Mouse (Mus musculus) hindbrain, embryonic 13.5 days (tissue): ENCODE results near the gene Cldnd2. TPM values are rescaled to one million over a fixed set of nuclear protein-coding genes. Genes with fewer than 3 reads are reported as not detected.
A peak's percentile ranks its signal among the peaks of the same experiment; 100 is the strongest.
"Not testable (repeated sequence)": the region's sequence is repeated elsewhere in the genome, so short reads cannot be mapped to it uniquely, and the experiment has no call there.

Experiments used
- ATAC-seq: fragments of 200-750 bp; cut with Nextera tagmentation; 2 replicates; pipeline ENCODE4 v1.8.0; 2017; ENCODE audit warnings: moderate TSS enrichment; ENCODE audit not compliant: low FRiP score
- H3K27ac ChIP-seq: fragments of 300-500 bp; sonication (generic); 2 replicates; pipeline ENCODE4 v1.5.1; 2015; ENCODE audit warnings: inconsistent platforms, mild to moderate bottlenecking, moderate library complexity
- H3K27me3 ChIP-seq: fragments of 300-500 bp; sonication (generic); 2 replicates; pipeline ENCODE4 v1.6.1; 2015; ENCODE audit warnings: mild to moderate bottlenecking, inconsistent platforms
- H3K36me3 ChIP-seq: fragments of 300-500 bp; sonication (generic); 2 replicates; pipeline ENCODE4 v1.6.1; 2015; ENCODE audit warnings: mild to moderate bottlenecking, inconsistent platforms
- H3K4me1 ChIP-seq: fragments of 300-500 bp; sonication (generic); replicated peaks from 2 replicates; pipeline ENCODE4 v1.6.1; 2015; ENCODE audit warnings: inconsistent platforms
- H3K4me2 ChIP-seq: fragments of 300-500 bp; sonication (generic); 2 replicates; pipeline ENCODE4 v1.6.1; 2015; ENCODE audit warnings: inconsistent platforms, mild to moderate bottlenecking, moderate library complexity
- H3K4me3 ChIP-seq: fragments of 300-500 bp; sonication (generic); 2 replicates; pipeline ENCODE4 v1.5.1; 2015; ENCODE audit warnings: mild to moderate bottlenecking, inconsistent platforms
- H3K9ac ChIP-seq: fragments of 300-500 bp; sonication (generic); 2 replicates; pipeline ENCODE4 v1.6.1; 2015; ENCODE audit warnings: mild to moderate bottlenecking, inconsistent platforms
- H3K9me3 ChIP-seq: fragments of 300-500 bp; sonication (generic); 2 replicates; pipeline ENCODE4 v1.6.1; 2016; ENCODE audit warnings: inconsistent platforms
- WGBS: fragments of 180-500 bp; shearing (Covaris S2); methylation state at CpG from one replicate; pipeline ENCODE4 v1.1.7; 2015; 5-methylcytosine and 5-hydroxymethylcytosine counted together
- polyA plus RNA-seq: library from polyadenylated mRNA; unstranded; fragments of >200 nt; fragmentation: Nextera tagmentation; extraction: Ambion mirVana; gene quantifications from 2 replicates; pipeline ENCODE4 v1.2.1, GENCODE M21; 2015

Cldnd2 gene
- not detected in 2 replicates for polyA plus RNA-seq

- no peak within 1 kb of the TSS for H3K9ac ChIP-seq
- 84% methylated on average over 6 of the region's 6 CpGs for WGBS
- no peaks in the 10 kb centered on the region for H3K36me3 ChIP-seq
- no peaks in the 10 kb centered on the region for H3K9me3 ChIP-seq
- peaks cover 22% of the 10 kb centered on the region for H3K4me1 ChIP-seq
- H3K27ac ChIP-seq, result no peak within 1 kb of the TSS
- no peak within 1 kb of the TSS for H3K4me2 ChIP-seq
- H3K4me3 ChIP-seq, result no peak within 1 kb of the TSS
- no peak for ATAC-seq
- H3K27me3 ChIP-seq, result no peaks in the 10 kb centered on the region
Measured at GRCm38 (mm10) chr7:43440482-43440881, at the start of gene Cldnd2. Cldnd2 (plus strand) TSS chr7:43440782.

GRCm38 (mm10) chr7:43392349-43393121 is 48.0 kb upstream of the Cldnd2 start:
- no peak overlapping the region for H3K4me3 ChIP-seq
- no peaks in the 10 kb centered on the region for H3K36me3 ChIP-seq
- ATAC-seq, result no peak
- no peaks in the 10 kb centered on the region for H3K27me3 ChIP-seq
- peaks cover 3% of the 10 kb centered on the region; the same call in 1 of the 2 replicates for H3K9me3 ChIP-seq
- H3K4me2 ChIP-seq, result no peak overlapping the region
- no peak overlapping the region for H3K9ac ChIP-seq
- no peaks in the 10 kb centered on the region for H3K4me1 ChIP-seq
- no peak overlapping the region for H3K27ac ChIP-seq
- WGBS, result 85% methylated on average over 8 of the region's 8 CpGs

GRCm38 (mm10) chr7:43399501-43399900 is 41.1 kb upstream of the Cldnd2 start:
- Histone ChIP-seq H3K27ac (no peak overlapping the region), H3K9me3 (no peaks in the 10 kb centered on the region), H3K4me3 (no peak overlapping the region), H3K4me2 (no peak overlapping the region), H3K36me3 (no peaks in the 10 kb centered on the region), H3K9ac (no peak overlapping the region), H3K27me3 (no peaks in the 10 kb centered on the region), H3K4me1 (no peaks in the 10 kb centered on the region)
- 90% methylated on average over 2 of the region's 2 CpGs for WGBS
- no peak for ATAC-seq

GRCm38 (mm10) chr7:43402718-43403117 is 37.9 kb upstream of the Cldnd2 start:
- WGBS, result 67% methylated on average over 2 of the region's 2 CpGs
- H3K9me3 ChIP-seq, result no peaks in the 10 kb centered on the region
- H3K27me3 ChIP-seq, result no peaks in the 10 kb centered on the region
- H3K9ac ChIP-seq, result no peak overlapping the region
- H3K4me3 ChIP-seq, result no peak overlapping the region
- H3K4me2 ChIP-seq, result no peak overlapping the region
- no peaks in the 10 kb centered on the region for H3K4me1 ChIP-seq
- H3K36me3 ChIP-seq, result no peaks in the 10 kb centered on the region
- H3K27ac ChIP-seq, result no peak overlapping the region
- no peak for ATAC-seq

GRCm38 (mm10) chr7:43407573-43407972 is 33.0 kb upstream of the Cldnd2 start:
- no peak for ATAC-seq
- WGBS, result 81% methylated on average over 3 of the region's 3 CpGs

GRCm38 (mm10) chr7:43408131-43408553 is 32.4 kb upstream of the Cldnd2 start, which contains the start of gene Siglecg:
Siglecg (plus strand) TSS chr7:43408204.
- 85% methylated on average over 4 of the region's 4 CpGs for WGBS
- Histone ChIP-seq H3K27me3 (no peaks in the 10 kb centered on the region), H3K4me1 (no peaks in the 10 kb centered on the region), H3K9ac (no peak within 1 kb of the TSS), H3K36me3 (no peaks in the 10 kb centered on the region), H3K27ac (no peak within 1 kb of the TSS), H3K9me3 (no peaks in the 10 kb centered on the region), H3K4me2 (no peak within 1 kb of the TSS), H3K4me3 (no peak within 1 kb of the TSS)
- ATAC-seq, result no peak

More at GRCm38 (mm10) chr7:43407573-43407972, 33.0 kb upstream of the Cldnd2 start:
- Histone ChIP-seq H3K4me2 (no peak overlapping the region), H3K9ac (no peak overlapping the region), H3K36me3 (no peaks in the 10 kb centered on the region), H3K27me3 (no peaks in the 10 kb centered on the region), H3K9me3 (no peaks in the 10 kb centered on the region), H3K4me1 (no peaks in the 10 kb centered on the region), H3K4me3 (no peak overlapping the region), H3K27ac (no peak overlapping the region)

GRCm38 (mm10) chr7:43409084-43409483 is 31.5 kb upstream of the Cldnd2 start:
- ATAC-seq, result no peak
- Histone ChIP-seq H3K9me3 (no peaks in the 10 kb centered on the region), H3K27ac (no peak overlapping the region), H3K4me3 (no peak overlapping the region), H3K9ac (no peak overlapping the region), H3K4me2 (no peak overlapping the region), H3K27me3 (no peaks in the 10 kb centered on the region), H3K36me3 (no peaks in the 10 kb centered on the region), H3K4me1 (no peaks in the 10 kb centered on the region)
- 81% methylated on average over 3 of the region's 3 CpGs for WGBS

GRCm38 (mm10) chr7:43411724-43412123 is 28.9 kb upstream of the Cldnd2 start:
- not testable (repeated sequence) for H3K4me2 ChIP-seq, H3K4me1 ChIP-seq, H3K4me3 ChIP-seq, ATAC-seq, H3K36me3 ChIP-seq, H3K27me3 ChIP-seq, H3K9ac ChIP-seq, H3K9me3 ChIP-seq, H3K27ac ChIP-seq
- WGBS, result 52% methylated on average over 4 of the region's 4 CpGs

GRCm38 (mm10) chr7:43417298-43417697 is 23.3 kb upstream of the Cldnd2 start:
- H3K9me3 ChIP-seq, result no peaks in the 10 kb centered on the region
- 87% methylated on average over 10 of the region's 10 CpGs for WGBS
- H3K4me3 ChIP-seq, result no peak overlapping the region
- H3K4me2 ChIP-seq, result no peak overlapping the region
- H3K9ac ChIP-seq, result no peak overlapping the region
- no peaks in the 10 kb centered on the region for H3K4me1 ChIP-seq
- ATAC-seq, result no peak
- no peaks in the 10 kb centered on the region for H3K36me3 ChIP-seq
- no peak overlapping the region for H3K27ac ChIP-seq
- H3K27me3 ChIP-seq, result no peaks in the 10 kb centered on the region

- WGBS, result 14% methylated on average over 11 of the region's 11 CpGs
- Histone ChIP-seq H3K4me3 (no peak overlapping the region), H3K9ac (no peak overlapping the region), H3K4me2 (peak overlapping the region; percentile 32), H3K36me3 (no peaks in the 10 kb centered on the region), H3K9me3 (no peaks in the 10 kb centered on the region), H3K27ac (no peak overlapping the region), H3K4me1 (no peaks in the 10 kb centered on the region), H3K27me3 (no peaks in the 10 kb centered on the region)
- peak; percentile 94 for ATAC-seq
Measured at GRCm38 (mm10) chr7:43422995-43423617, 17.5 kb upstream of the Cldnd2 start.

- Histone ChIP-seq H3K9ac (no peak overlapping the region), H3K4me3 (no peak overlapping the region), H3K9me3 (no peaks in the 10 kb centered on the region), H3K27ac (no peak overlapping the region), H3K27me3 (no peaks in the 10 kb centered on the region), H3K4me2 (no peak overlapping the region), H3K36me3 (no peaks in the 10 kb centered on the region), H3K4me1 (no peaks in the 10 kb centered on the region)
- ATAC-seq, result no peak
- 67% methylated on average over 3 of the region's 3 CpGs for WGBS
Measured at GRCm38 (mm10) chr7:43423991-43424625, 16.5 kb upstream of the Cldnd2 start.

GRCm38 (mm10) chr7:43427406-43427805 is 13.2 kb upstream of the Cldnd2 start, which contains the start of gene Lim2:
Lim2 (plus strand) TSS chr7:43427670.
- Histone ChIP-seq H3K27ac (no peak within 1 kb of the TSS), H3K4me2 (no peak within 1 kb of the TSS), H3K27me3 (no peaks in the 10 kb centered on the region), H3K9ac (no peak within 1 kb of the TSS), H3K9me3 (no peaks in the 10 kb centered on the region), H3K36me3 (no peaks in the 10 kb centered on the region), H3K4me1 (no peaks in the 10 kb centered on the region), H3K4me3 (no peak within 1 kb of the TSS)
- ATAC-seq, result no peak
- 87% methylated on average over 8 of the region's 8 CpGs for WGBS
